Mouse (Mus musculus): ENCODE measurements at regions not wholly inside any gene's neighbourhood (a gene's known extent, or its start where the extent isn't known, plus 50 kb on each side); places are given as distances from the start of the nearest gene placed in this dataset.

DNA sequence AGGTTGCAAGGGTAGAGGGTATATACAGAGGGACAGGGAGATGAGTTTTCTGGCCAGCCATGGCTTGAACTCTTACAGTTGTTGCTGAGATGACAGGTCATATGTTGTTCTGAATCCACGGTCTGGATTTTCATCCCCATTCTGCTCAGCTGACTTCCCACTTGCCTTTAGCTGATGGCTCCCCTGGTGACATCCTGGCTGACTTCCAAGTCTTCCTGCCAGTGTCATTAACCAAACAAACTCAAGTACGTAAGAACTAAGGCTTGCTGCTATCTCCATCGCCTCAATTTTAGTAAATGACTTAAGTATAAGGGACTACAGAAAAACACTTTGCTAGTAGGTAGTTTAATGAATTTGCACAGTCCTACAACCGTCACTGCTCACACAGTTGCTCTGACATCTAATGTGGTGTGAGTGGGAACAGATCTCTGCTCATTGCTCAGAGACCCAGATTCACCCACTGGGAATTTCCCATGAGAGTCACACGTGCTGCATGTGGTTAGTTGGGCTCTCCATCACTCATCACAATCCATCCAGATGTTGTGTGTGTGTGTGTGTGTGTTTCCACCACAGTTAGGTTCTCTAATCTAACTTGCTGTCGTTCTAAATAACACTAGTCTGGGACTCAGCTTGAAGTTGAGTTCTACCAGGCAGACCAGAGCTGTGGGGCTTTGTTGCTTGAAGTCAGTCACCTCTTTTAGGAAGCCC, 214.9 kb downstream of the Rybp start:
- Histone ChIP-seq H3ac (ENCODE audit: control insufficient read depth, insufficient read length) (no peak overlapping the region), H3K79me2 (ENCODE audit: control insufficient read depth, insufficient read depth) (no peaks in the 10 kb centered on the region), H3K4me3 (no peak overlapping the region), H3K4me2 (ENCODE audit: low read depth) (no peak overlapping the region), H3K36me3 (ENCODE audit: control insufficient read depth, insufficient read depth) (no peaks in the 10 kb centered on the region), H3K27me3 (ENCODE audit: control insufficient read depth, insufficient read depth, insufficient read length) (peaks cover 11% of the 10 kb centered on the region)
- TF ChIP-seq MAX (IDR thresholded peaks at IDR 0.05; ENCODE audit: low read depth) (no peak), MYOD1 (IDR thresholded peaks at IDR 0.05; ENCODE audit: control insufficient read depth in 1 of 3, insufficient read length in 2 of 3, low read depth in 2 of 3) (no peak), REST (IDR thresholded peaks at IDR 0.05; ENCODE audit: insufficient read depth, insufficient read length) (no peak), E2F4 (IDR thresholded peaks at IDR 0.05; ENCODE audit: insufficient read depth) (no peak), POLR2A (IDR thresholded peaks at IDR 0.05; ENCODE audit: insufficient read length, low read depth) (no peak), POLR2AphosphoS2 (IDR thresholded peaks at IDR 0.05; ENCODE audit: insufficient read length, low read depth) (no peak), TCF12 (IDR thresholded peaks at IDR 0.05; ENCODE audit: insufficient read depth, poor library complexity, severe bottlenecking) (no peak), SRF (IDR thresholded peaks at IDR 0.05; ENCODE audit: control insufficient read depth, insufficient read length, low read depth) (no peak), CEBPB (IDR thresholded peaks at IDR 0.05; ENCODE audit: insufficient read depth, poor library complexity, severe bottlenecking) (no peak), USF1 (IDR thresholded peaks at IDR 0.05; ENCODE audit: low read depth) (no peak), MYOG (IDR thresholded peaks at IDR 0.05; ENCODE audit: control insufficient read depth in 1 of 3, insufficient read depth in 1 of 3, insufficient read length in 2 of 3, low read depth in 2 of 3) (no peak), TCF3 (IDR thresholded peaks at IDR 0.05; ENCODE audit: insufficient read length, low read depth) (no peak)

DNA sequence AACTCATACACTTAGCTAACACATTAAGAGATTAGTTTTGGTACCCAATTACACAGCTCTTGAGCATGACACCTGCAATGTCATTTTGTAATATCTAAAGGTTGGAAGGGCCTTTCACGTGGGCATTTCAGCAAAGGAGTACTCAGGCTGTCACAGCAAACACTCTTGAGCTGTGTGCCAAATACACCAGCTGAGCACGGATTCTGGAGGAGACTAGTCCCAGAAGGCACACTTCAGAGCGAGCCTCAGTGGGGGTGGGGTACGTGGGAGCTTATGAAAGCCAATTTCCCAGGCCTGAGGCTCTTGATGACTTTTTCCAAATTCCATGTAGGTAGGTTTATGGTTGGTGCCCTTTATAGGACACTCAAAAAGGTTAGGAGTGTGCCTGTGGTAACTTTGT, 218.1 kb downstream of the Rybp start:
- no peak for TF ChIP-seq CEBPB (IDR thresholded peaks at IDR 0.05; ENCODE audit: insufficient read depth, poor library complexity, severe bottlenecking)
- TF ChIP-seq REST (IDR thresholded peaks at IDR 0.05; ENCODE audit: insufficient read depth, insufficient read length) = no peak
- H3K27me3 ChIP-seq (ENCODE audit: control insufficient read depth, insufficient read depth, insufficient read length) = peaks cover 11% of the 10 kb centered on the region

GRCm38 (mm10) chr6:100067273-100067672, 220.0 kb downstream of the Rybp start:
- TF ChIP-seq REST (IDR thresholded peaks at IDR 0.05; ENCODE audit: insufficient read depth, insufficient read length) (no peak), MYOD1 (IDR thresholded peaks at IDR 0.05; ENCODE audit: control insufficient read depth in 1 of 3, insufficient read length in 2 of 3, low read depth in 2 of 3) (no peak), MYOG (IDR thresholded peaks at IDR 0.05; ENCODE audit: control insufficient read depth in 1 of 3, insufficient read depth in 1 of 3, insufficient read length in 2 of 3, low read depth in 2 of 3) (no peak), TCF12 (IDR thresholded peaks at IDR 0.05; ENCODE audit: insufficient read depth, poor library complexity, severe bottlenecking) (no peak), CEBPB (IDR thresholded peaks at IDR 0.05; ENCODE audit: insufficient read depth, poor library complexity, severe bottlenecking) (no peak), POLR2A (IDR thresholded peaks at IDR 0.05; ENCODE audit: insufficient read length, low read depth) (no peak), MAX (IDR thresholded peaks at IDR 0.05; ENCODE audit: low read depth) (no peak), TCF3 (IDR thresholded peaks at IDR 0.05; ENCODE audit: insufficient read length, low read depth) (no peak), E2F4 (IDR thresholded peaks at IDR 0.05; ENCODE audit: insufficient read depth) (no peak), POLR2AphosphoS2 (IDR thresholded peaks at IDR 0.05; ENCODE audit: insufficient read length, low read depth) (no peak), USF1 (IDR thresholded peaks at IDR 0.05; ENCODE audit: low read depth) (no peak), SRF (IDR thresholded peaks at IDR 0.05; ENCODE audit: control insufficient read depth, insufficient read length, low read depth) (no peak)
- Histone ChIP-seq H3ac (ENCODE audit: control insufficient read depth, insufficient read length) (no peak overlapping the region), H3K27me3 (ENCODE audit: control insufficient read depth, insufficient read depth, insufficient read length) (peaks cover 22% of the 10 kb centered on the region), H3K36me3 (ENCODE audit: control insufficient read depth, insufficient read depth) (no peaks in the 10 kb centered on the region), H3K79me2 (ENCODE audit: control insufficient read depth, insufficient read depth) (no peaks in the 10 kb centered on the region), H3K4me2 (ENCODE audit: low read depth) (no peak overlapping the region), H3K4me3 (no peak overlapping the region)

More for the DNA sequence above, 218.1 kb downstream of the Rybp start:
- Histone ChIP-seq H3K4me3 (no peak overlapping the region), H3K36me3 (ENCODE audit: control insufficient read depth, insufficient read depth) (no peaks in the 10 kb centered on the region), H3K79me2 (ENCODE audit: control insufficient read depth, insufficient read depth) (no peaks in the 10 kb centered on the region), H3K4me2 (ENCODE audit: low read depth) (no peak overlapping the region), H3ac (ENCODE audit: control insufficient read depth, insufficient read length) (no peak overlapping the region)

DNA sequence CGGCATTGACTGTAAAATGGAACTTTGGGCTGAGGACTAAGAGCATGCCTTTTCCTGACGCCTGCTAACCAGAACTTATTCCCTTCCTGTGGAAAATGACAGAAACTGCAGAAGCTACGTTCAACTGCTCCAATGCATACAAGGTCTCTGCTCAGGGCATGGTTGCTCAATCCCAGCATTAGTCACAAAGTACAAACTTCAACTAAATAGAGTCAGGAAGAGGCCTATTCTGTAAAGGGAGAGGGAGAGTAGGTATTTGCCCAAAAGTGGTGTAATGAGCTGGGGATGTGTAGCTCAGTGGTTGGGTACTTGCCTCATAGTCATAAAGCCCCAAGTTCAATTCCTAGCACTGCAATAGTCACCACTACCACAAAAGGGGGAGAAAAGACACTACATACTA, 221.7 kb downstream of the Rybp start:
- no peak overlapping the region for H3K4me3 ChIP-seq
- no peaks in the 10 kb centered on the region for H3K79me2 ChIP-seq (ENCODE audit: control insufficient read depth, insufficient read depth)
- H3K4me2 ChIP-seq (ENCODE audit: low read depth) = no peak overlapping the region
- H3ac ChIP-seq (ENCODE audit: control insufficient read depth, insufficient read length) = no peak overlapping the region
- peaks cover 24% of the 10 kb centered on the region for H3K27me3 ChIP-seq (ENCODE audit: control insufficient read depth, insufficient read depth, insufficient read length)
- no peak for TF ChIP-seq USF1 (IDR thresholded peaks at IDR 0.05; ENCODE audit: low read depth)
- no peak for TF ChIP-seq CEBPB (IDR thresholded peaks at IDR 0.05; ENCODE audit: insufficient read depth, poor library complexity, severe bottlenecking)
- no peak for TF ChIP-seq SRF (IDR thresholded peaks at IDR 0.05; ENCODE audit: control insufficient read depth, insufficient read length, low read depth)
- no peak for TF ChIP-seq MYOD1 (IDR thresholded peaks at IDR 0.05; ENCODE audit: control insufficient read depth in 1 of 3, insufficient read length in 2 of 3, low read depth in 2 of 3)
- no peak for TF ChIP-seq POLR2A (IDR thresholded peaks at IDR 0.05; ENCODE audit: insufficient read length, low read depth)
- TF ChIP-seq TCF12 (IDR thresholded peaks at IDR 0.05; ENCODE audit: insufficient read depth, poor library complexity, severe bottlenecking) = no peak
- TF ChIP-seq REST (IDR thresholded peaks at IDR 0.05; ENCODE audit: insufficient read depth, insufficient read length) = no peak
- TF ChIP-seq POLR2AphosphoS2 (IDR thresholded peaks at IDR 0.05; ENCODE audit: insufficient read length, low read depth) = no peak
- no peak for TF ChIP-seq E2F4 (IDR thresholded peaks at IDR 0.05; ENCODE audit: insufficient read depth)
- no peak for TF ChIP-seq MAX (IDR thresholded peaks at IDR 0.05; ENCODE audit: low read depth)
- no peak for TF ChIP-seq MYOG (IDR thresholded peaks at IDR 0.05; ENCODE audit: control insufficient read depth in 1 of 3, insufficient read depth in 1 of 3, insufficient read length in 2 of 3, low read depth in 2 of 3)
- no peaks in the 10 kb centered on the region for H3K36me3 ChIP-seq (ENCODE audit: control insufficient read depth, insufficient read depth)

DNA sequence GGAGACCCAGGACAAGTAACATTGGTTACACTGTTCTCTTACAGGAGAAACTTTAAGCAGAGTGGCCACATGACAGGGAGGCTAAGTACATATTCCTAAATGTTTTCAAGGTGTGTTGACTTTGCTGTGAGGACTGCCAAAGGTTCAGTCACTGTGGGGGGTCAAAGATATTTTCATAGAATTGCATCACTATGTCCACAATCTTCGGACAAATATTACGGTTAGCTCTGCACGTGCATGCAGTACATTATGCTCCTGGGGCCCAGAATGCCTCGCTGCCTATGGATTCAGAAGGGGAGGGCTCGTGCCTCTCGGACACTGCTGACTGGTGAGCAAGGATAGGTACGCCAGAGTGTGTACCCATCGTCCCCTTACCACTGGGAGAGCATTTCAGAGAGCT, 224.3 kb downstream of the Rybp start:
- Histone ChIP-seq H3ac (ENCODE audit: control insufficient read depth, insufficient read length) (no peak overlapping the region), H3K4me3 (no peak overlapping the region), H3K4me2 (ENCODE audit: low read depth) (no peak overlapping the region), H3K79me2 (ENCODE audit: control insufficient read depth, insufficient read depth) (no peaks in the 10 kb centered on the region), H3K36me3 (ENCODE audit: control insufficient read depth, insufficient read depth) (no peaks in the 10 kb centered on the region), H3K27me3 (ENCODE audit: control insufficient read depth, insufficient read depth, insufficient read length) (peaks cover 45% of the 10 kb centered on the region)
- TF ChIP-seq TCF3 (IDR thresholded peaks at IDR 0.05; ENCODE audit: insufficient read length, low read depth) (no peak), USF1 (IDR thresholded peaks at IDR 0.05; ENCODE audit: low read depth) (no peak), E2F4 (IDR thresholded peaks at IDR 0.05; ENCODE audit: insufficient read depth) (no peak), POLR2A (IDR thresholded peaks at IDR 0.05; ENCODE audit: insufficient read length, low read depth) (no peak), MYOG (IDR thresholded peaks at IDR 0.05; ENCODE audit: control insufficient read depth in 1 of 3, insufficient read depth in 1 of 3, insufficient read length in 2 of 3, low read depth in 2 of 3) (no peak), TCF12 (IDR thresholded peaks at IDR 0.05; ENCODE audit: insufficient read depth, poor library complexity, severe bottlenecking) (no peak), REST (IDR thresholded peaks at IDR 0.05; ENCODE audit: insufficient read depth, insufficient read length) (no peak), MAX (IDR thresholded peaks at IDR 0.05; ENCODE audit: low read depth) (no peak), MYOD1 (IDR thresholded peaks at IDR 0.05; ENCODE audit: control insufficient read depth in 1 of 3, insufficient read length in 2 of 3, low read depth in 2 of 3) (no peak), CEBPB (IDR thresholded peaks at IDR 0.05; ENCODE audit: insufficient read depth, poor library complexity, severe bottlenecking) (no peak), SRF (IDR thresholded peaks at IDR 0.05; ENCODE audit: control insufficient read depth, insufficient read length, low read depth) (no peak), POLR2AphosphoS2 (IDR thresholded peaks at IDR 0.05; ENCODE audit: insufficient read length, low read depth) (no peak)
